In genomic region chr13:59674215-59674614, GRCm38 (mm10) we compare ENCODE assay signal across 8 mouse cellular contexts. TPM values are rescaled to one million over a fixed set of nuclear protein-coding genes. Genes with fewer than 3 reads are reported as not detected.
DNase-seq lines count a peak whose midpoint lies in the region; TF ChIP-seq lines count a peak whose summit lies in the region.
"Had no signal": no experiment of that assay in that cellular context is flagged by ENCODE, and none has a peak within 500 bp of the region (broad histone marks: within the 10 kb centered on the region; RNA-seq: fewer than 3 reads in every experiment).

No protein-coding gene starts in this region.

- no peak for TF ChIP-seq CTCF in CH12.LX (conservative IDR thresholded peaks at IDR 0.05 in 1 of 2, IDR thresholded peaks at IDR 0.05 in 1 of 2; ENCODE audit: low read depth in 2 of 2, low read length in 2 of 2)

- no peak for TF ChIP-seq POLR2A in CH12.LX (IDR thresholded peaks at IDR 0.05; ENCODE audit: low read depth, low read length)

- H3K4me3 ChIP-seq in CH12.LX (replicated peaks in 1 of 3; ENCODE audit: low read depth in 2 of 3, low read length in 2 of 3, poor library complexity in 1 of 3), result no peak overlapping the region

- no peaks in the 10 kb centered on the region for H3K79me2 ChIP-seq in CH12.LX (replicated peaks; ENCODE audit: control insufficient read depth, extremely low read depth, insufficient read depth, poor library complexity, severe bottlenecking)

- peak overlapping the region; percentile 57 for H3K4me2 ChIP-seq in CH12.LX (ENCODE audit: insufficient read depth, low read depth, poor library complexity, severe bottlenecking)

- H3K27ac ChIP-seq in CH12.LX (ENCODE audit: insufficient read depth, low read depth), result no peak overlapping the region

- DNase-seq in CH12.LX (ENCODE audit: extremely low read depth), result no peak
- DNase-seq in MN1 (ENCODE audit: low spot score), result peak; percentile 10
- DNase-seq in forelimb bud, embryonic 11.5 days (ENCODE audit: low read depth, low spot score), result peak; percentile 45
- DNase-seq in mesoderm, embryonic 11.5 days (ENCODE audit: low read depth, low spot score), result peak; percentile 68
- DNase-seq in urinary bladder, postnatal 4 days (ENCODE audit: low spot score in 2 of 2), result no peak
- no peak for DNase-seq in right cerebral cortex, postnatal 25 days
- DNase-seq in cerebellum, postnatal 25 days, result no peak

- H3K9me3 ChIP-seq in CH12.LX (replicated peaks; ENCODE audit: low read length), result no peaks in the 10 kb centered on the region

- H3K9ac ChIP-seq in CH12.LX (ENCODE audit: insufficient read depth, low read depth), result no peak overlapping the region

- H3K4me1 ChIP-seq in CH12.LX (ENCODE audit: control insufficient read depth in 1 of 2, insufficient read depth in 2 of 2), result peaks cover 5 to 28% of the 10 kb centered on the region in 2 experiments; a peak in 3 of 4 replicates

- H3K36me3 ChIP-seq in CH12.LX (replicated peaks in 1 of 2; ENCODE audit: control insufficient read depth in 1 of 2, insufficient read depth in 1 of 2, low read length in 1 of 2), result peaks cover 0 to 11% of the 10 kb centered on the region in 2 experiments

- TF ChIP-seq RAD21 in CH12.LX (IDR thresholded peaks at IDR 0.05; ENCODE audit: low read depth, low read length), result no peak

- dilution Hi-C loops in CH12.LX (cut with MboI; ENCODE audit: extremely low pct_ligation_motif_present, extremely low pct_unique_long_range_greater_than_20kb, low sequenced_read_pairs), result no loop called here

- no peaks in the 10 kb centered on the region for H3K27me3 ChIP-seq in CH12.LX (replicated peaks)

- in situ Hi-C loops in CH12.LX (cut with MboI; ENCODE audit: low pct_ligation_motif_present, low pct_unique_long_range_greater_than_20kb, low sequenced_read_pairs), result no loop called here

- TF ChIP-seq EP300 in CH12.LX (IDR thresholded peaks at IDR 0.05; ENCODE audit: low read length), result no peak

TF ChIP-seq in CH12.LX, 34 proteins besides CTCF, POLR2A, EP300 and RAD21:
- no peak for TF ChIP-seq NELFE (IDR thresholded peaks at IDR 0.05; ENCODE audit: low read depth, low read length)
- no peak for TF ChIP-seq HCFC1 (IDR thresholded peaks at IDR 0.05; ENCODE audit: low read depth, low read length)
- TF ChIP-seq POLR2AphosphoS2 (IDR thresholded peaks at IDR 0.05; ENCODE audit: low read depth, low read length), result no peak
- no peak for TF ChIP-seq USF1 (IDR thresholded peaks at IDR 0.05; ENCODE audit: low read depth, low read length)
- no peak for TF ChIP-seq MAZ (IDR thresholded peaks at IDR 0.05; ENCODE audit: low read depth, low read length)
- no peak for TF ChIP-seq CHD2 (IDR thresholded peaks at IDR 0.05; ENCODE audit: low read length)
- no peak for TF ChIP-seq CHD1 (IDR thresholded peaks at IDR 0.05; ENCODE audit: low read depth, low read length)
- no peak for TF ChIP-seq USF2 (conservative IDR thresholded peaks at IDR 0.05; ENCODE audit: low read depth, low read length)
- TF ChIP-seq ZKSCAN1 (IDR thresholded peaks at IDR 0.05; ENCODE audit: borderline replicate concordance, low read depth, low read length), result no peak
- TF ChIP-seq BHLHE40 (IDR thresholded peaks at IDR 0.05; ENCODE audit: low read depth, low read length), result no peak

RNA-seq across cellular contexts. Expression of gene Golm1, which starts 1.4 kb away (rescaled TPM):
- 16.4 and 17.4 TPM in 2 replicates for total RNA-seq in CH12.LX (2012; rRNA removed)
- 18.9 and 21.9 TPM in 2 replicates for total RNA-seq in CH12.LX (2014; rRNA removed)
- polyA plus RNA-seq in CH12.LX (2012; ENCODE audit: insufficient read length, low read depth), result 14.3 and 18.1 TPM in 2 replicates

RNA-seq across cellular contexts. Expression of gene 4921517D22Rik, which starts 19.7 kb away (rescaled TPM):
- not detected in 2 replicates for total RNA-seq in CH12.LX (2012; rRNA removed)
- not detected in 2 replicates for total RNA-seq in CH12.LX (2014; rRNA removed)
- polyA plus RNA-seq in CH12.LX (2012; ENCODE audit: insufficient read length, low read depth), result not detected in 2 replicates
- total RNA-seq: megakaryocyte-erythroid progenitor cell, adult 5-6 weeks had no signal

RNA-seq across cellular contexts. Expression of gene Spata31d1a, which starts 35.9 kb away (rescaled TPM):
- not detected in 2 replicates for total RNA-seq in CH12.LX (2012; rRNA removed)
- not detected in 2 replicates for total RNA-seq in CH12.LX (2014; rRNA removed)
- 0.19 TPM in 1 of 2 replicates, not detected in the other for polyA plus RNA-seq in CH12.LX (2012; ENCODE audit: insufficient read length, low read depth)

RNA-seq across cellular contexts. Expression of gene Spata31d1b, which starts 37.9 kb away (rescaled TPM):
- total RNA-seq in CH12.LX (2012; rRNA removed) (0.13 and 0.30 TPM in 2 replicates), CH12.LX (2014; rRNA removed) (0.09 and 0.18 TPM in 2 replicates)
- 0.05 and 0.27 TPM in 2 replicates for polyA plus RNA-seq in CH12.LX (2012; ENCODE audit: insufficient read length, low read depth)
- total RNA-seq: megakaryocyte-erythroid progenitor cell, adult 5-6 weeks had no signal

RNA-seq across cellular contexts. Expression of gene Spata31d1d, which starts 57.3 kb away (rescaled TPM):
- not detected in 2 replicates for total RNA-seq in CH12.LX (2012; rRNA removed)
- total RNA-seq in CH12.LX (2014; rRNA removed), result not detected in 2 replicates
- polyA plus RNA-seq in CH12.LX (2012; ENCODE audit: insufficient read length, low read depth), result not detected in 2 replicates

Comparison
In these comparisons a context has a peak if more than half of its experiments do, and no peak if none do; other contexts are left out.
1. DNase-seq: peak in MN1 (single experiment), forelimb bud, embryonic 11.5 days (single experiment) and mesoderm, embryonic 11.5 days (single experiment); none in CH12.LX (single experiment), urinary bladder, postnatal 4 days (0 of 2), right cerebral cortex, postnatal 25 days (single experiment) and cerebellum, postnatal 25 days (0 of 2).